Mouse (Mus musculus) heart, postnatal 10 days (tissue): ENCODE measurements around the gene Fam169a. TPM values are rescaled to one million over a fixed set of nuclear protein-coding genes. Genes with fewer than 3 reads are reported as not detected.
A peak's percentile ranks its signal among the peaks of the same experiment; 100 is the strongest.
"Not testable (repeated sequence)": the region's sequence is repeated elsewhere in the genome, so short reads cannot be mapped to it uniquely, and the experiment has no call there.

Source experiments
- DNase-seq, 2 experiments: peaks; one replicate each; pipeline ENCODE4 v3.0.0; 2021
- intact Hi-C: fragments of 180-260 bp; cut with DNase I; formaldehyde crosslinking; loops from one replicate; pipeline ENCODE4 v1.15.1; 2025
- total RNA-seq, 2 experiments: library from RNA; stranded (reverse); gene quantifications; 2 replicates each; pipeline ENCODE4 v1.2.3; 2021

Fam169a gene
- total RNA-seq: under 1 TPM; 0.87 to 0.89 TPM

- intact Hi-C loops: no loop called here
- DNase-seq: no peak
These were observed at the start of gene Fam169a for GRCm38 (mm10) chr13:97066649-97067550. Fam169a (plus strand) TSS chr13:97067286.

GRCm38 (mm10) chr13:97017711-97018110 is 49.4 kb upstream of the Fam169a start:
- intact Hi-C loops: no loop called here

GRCm38 (mm10) chr13:97020122-97020521 is 47.0 kb upstream of the Fam169a start:
- intact Hi-C loops: no loop called here
- DNase-seq: no peak

More at GRCm38 (mm10) chr13:97017711-97018110, 49.4 kb upstream of the Fam169a start:
- DNase-seq: no peak

- intact Hi-C loops: no loop called here
- peak in 1 of 2 experiments; percentile 4 for DNase-seq
These were observed 45.2 kb upstream of the Fam169a start for GRCm38 (mm10) chr13:97021906-97022305.

- intact Hi-C loops: no loop called here
- no peak for DNase-seq
These were observed 37.0 kb upstream of the Fam169a start for GRCm38 (mm10) chr13:97030075-97030474.

GRCm38 (mm10) chr13:97034262-97034661 is 32.8 kb upstream of the Fam169a start, which contains the start of gene 1700029F12Rik:
1700029F12Rik (minus strand) TSS chr13:97034362.
- intact Hi-C loops: no loop called here
- DNase-seq: no peak

GRCm38 (mm10) chr13:97051158-97051557 is 15.9 kb upstream of the Fam169a start:
- intact Hi-C loops: loop anchor here (10.0 kb wide), 1 partner anchor 196 kb away; no protein-coding TSS in a partner anchor
- peak; percentile 14 to 26 for DNase-seq

GRCm38 (mm10) chr13:97052667-97053066 is 14.4 kb upstream of the Fam169a start:
- intact Hi-C loops: loop anchor here (2.0 to 10.0 kb wide), 2 partner anchors 44 to 198 kb away; no protein-coding TSS in a partner anchor
- peak; percentile 66 to 85 for DNase-seq

GRCm38 (mm10) chr13:97053844-97054243 is 13.2 kb upstream of the Fam169a start:
- intact Hi-C loops: loop anchor here (2.0 to 10.0 kb wide), 2 partner anchors 45 to 199 kb away; no protein-coding TSS in a partner anchor
- DNase-seq: peak; percentile 45 to 69

GRCm38 (mm10) chr13:97057817-97058216 is 9.3 kb upstream of the Fam169a start:
- DNase-seq: no peak
- intact Hi-C loops: loop anchor here (10.0 kb wide), 1 partner anchor 203 kb away; no protein-coding TSS in a partner anchor

- intact Hi-C loops: loop anchor here (10.0 kb wide), 1 partner anchor 205 kb away; no protein-coding TSS in a partner anchor
- no peak for DNase-seq
These were observed 7.3 kb upstream of the Fam169a start for GRCm38 (mm10) chr13:97059746-97060145.

- DNase-seq: no peak
- intact Hi-C loops: no loop called here
These were observed 6.8 kb upstream of the Fam169a start for GRCm38 (mm10) chr13:97060331-97060730.

GRCm38 (mm10) chr13:97062151-97062550 is 4.9 kb upstream of the Fam169a start:
- intact Hi-C loops: no loop called here
- DNase-seq: no peak

- no peak for DNase-seq
These were observed 3.7 kb upstream of the Fam169a start for GRCm38 (mm10) chr13:97063431-97063830.

GRCm38 (mm10) chr13:97064413-97064812 is 2.7 kb upstream of the Fam169a start:
- no peak for DNase-seq
- intact Hi-C loops: no loop called here

More at GRCm38 (mm10) chr13:97063431-97063830, 3.7 kb upstream of the Fam169a start:
- intact Hi-C loops: no loop called here

GRCm38 (mm10) chr13:97064844-97065621 is 2.1 kb upstream of the Fam169a start:
- intact Hi-C loops, DNase-seq: not testable (repeated sequence)

GRCm38 (mm10) chr13:97067691-97068090 is 605 bp downstream of the Fam169a start:
- no peak for DNase-seq
- intact Hi-C loops: no loop called here

GRCm38 (mm10) chr13:97068151-97068550 is 1.1 kb downstream of the Fam169a start:
- intact Hi-C loops: no loop called here
- no peak for DNase-seq

GRCm38 (mm10) chr13:97070931-97071625 is 4.0 kb downstream of the Fam169a start:
- DNase-seq: peak; percentile 7 to 14
- intact Hi-C loops: no loop called here

GRCm38 (mm10) chr13:97071626-97072241 is 4.6 kb downstream of the Fam169a start:
- peak; percentile 10 to 23 for DNase-seq
- intact Hi-C loops: no loop called here
